Mouse (Mus musculus) c-Kit-positive CD71-positive TER-119-negative erythroid progenitor cells, embryonic 14.5 days (primary cell): ENCODE measurements at regions not wholly inside any gene's neighbourhood (a gene's known extent, or its start where the extent isn't known, plus 50 kb on each side); places are given as distances from the start of the nearest gene placed in this dataset.

Source experiments
- DNase-seq: peaks from one replicate; pipeline ENCODE4 v3.0.0-alpha.2; 2013; ENCODE audit warnings: low read depth

- DNase-seq: no peak
These were observed 72.6 kb downstream of the Icos start for GRCm38 (mm10) chr1:61050346-61050745.

DNA sequence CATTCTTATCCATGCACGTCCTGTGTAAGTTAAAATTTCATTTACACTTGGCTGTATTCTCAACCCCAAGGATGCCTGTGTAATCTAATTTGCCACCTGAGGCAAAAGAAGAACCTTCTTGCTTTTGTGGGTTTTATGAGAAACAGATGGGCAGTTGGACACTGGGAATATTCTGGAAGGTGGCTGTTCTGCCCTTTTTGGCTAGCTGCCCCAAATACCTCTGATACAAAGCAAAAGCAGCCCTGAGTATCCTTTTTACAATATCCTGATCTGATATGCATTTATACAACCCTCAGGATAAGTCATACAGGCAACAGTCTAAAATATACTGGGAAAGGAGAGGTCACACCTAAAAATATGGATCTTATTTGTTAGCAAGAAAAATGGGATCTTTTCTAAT lies 75.9 kb downstream of the Icos start:
- DNase-seq: no peak

- no peak for DNase-seq
These were observed 76.7 kb downstream of the Icos start for GRCm38 (mm10) chr1:61054391-61054790.

DNA sequence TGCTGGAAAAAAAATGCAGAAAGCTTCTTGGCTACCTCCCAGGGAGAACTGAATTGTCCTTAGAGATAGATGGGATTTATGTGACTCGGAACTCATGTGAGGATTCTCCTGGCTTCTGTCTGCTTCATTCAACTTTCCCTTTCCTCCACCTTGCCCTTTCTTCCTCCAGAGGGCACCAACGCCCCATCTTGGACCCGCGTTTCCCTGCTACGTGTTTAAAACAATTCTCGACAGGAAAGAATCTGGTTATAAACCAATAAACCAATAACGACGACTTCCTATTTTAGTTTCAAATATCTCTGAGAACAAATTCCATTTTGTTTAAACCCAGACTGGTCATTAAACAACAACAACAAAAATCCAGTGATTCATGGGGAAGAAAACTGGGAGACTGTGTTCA lies 77.4 kb downstream of the Icos start:
- DNase-seq: no peak

- DNase-seq: no peak
These were observed 82.3 kb downstream of the Icos start for GRCm38 (mm10) chr1:61059910-61060536.

DNA sequence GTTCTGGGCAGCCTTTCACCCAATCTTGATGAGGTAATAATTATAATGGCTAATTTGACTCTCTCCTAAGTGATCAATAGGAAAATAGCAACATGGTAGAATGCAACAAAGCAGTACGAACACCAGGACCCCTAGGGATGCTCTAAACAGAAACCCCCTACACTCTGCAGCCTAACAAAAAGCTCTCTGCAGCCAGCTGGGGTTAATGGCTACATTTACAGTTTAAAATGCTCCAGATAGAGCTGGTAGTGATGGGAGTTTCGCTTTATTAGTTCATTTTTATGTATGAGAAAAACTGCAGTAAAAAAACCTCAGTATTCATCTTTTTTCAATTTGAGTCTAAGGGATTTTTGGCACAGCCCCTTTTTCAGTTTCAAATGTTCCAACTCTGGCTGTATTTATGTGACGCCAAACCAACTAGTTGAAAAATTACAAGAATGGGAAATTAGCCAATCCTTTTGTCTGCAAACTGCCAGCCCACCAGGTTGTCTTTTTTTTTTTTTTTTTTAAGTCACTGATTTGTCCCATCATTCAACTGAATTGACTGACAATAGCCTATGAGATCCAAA lies 84.2 kb downstream of the Icos start:
- no peak for DNase-seq

DNA sequence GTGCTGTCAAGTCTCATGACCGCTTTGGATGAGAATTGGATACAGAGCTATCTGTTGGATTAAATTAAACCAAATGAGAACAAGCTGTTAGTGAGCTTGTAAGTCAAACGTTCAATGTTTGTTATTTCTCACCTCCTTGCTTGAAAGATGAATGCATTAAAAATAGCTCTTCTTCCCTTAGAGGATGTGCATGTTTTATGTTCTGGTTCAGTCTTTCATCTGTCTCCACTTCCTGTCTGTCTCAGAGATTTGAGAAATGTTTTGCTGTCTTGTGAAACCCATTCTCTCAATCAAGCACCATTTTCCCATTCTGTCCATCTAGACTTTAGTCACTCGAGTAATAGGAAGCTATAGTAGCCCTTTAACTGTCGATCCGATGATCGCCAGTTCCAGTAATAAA lies 90.4 kb downstream of the Icos start:
- no peak for DNase-seq

GRCm38 (mm10) chr1:61074127-61074526 lies 96.4 kb downstream of the Icos start:
- DNase-seq: no peak

DNA sequence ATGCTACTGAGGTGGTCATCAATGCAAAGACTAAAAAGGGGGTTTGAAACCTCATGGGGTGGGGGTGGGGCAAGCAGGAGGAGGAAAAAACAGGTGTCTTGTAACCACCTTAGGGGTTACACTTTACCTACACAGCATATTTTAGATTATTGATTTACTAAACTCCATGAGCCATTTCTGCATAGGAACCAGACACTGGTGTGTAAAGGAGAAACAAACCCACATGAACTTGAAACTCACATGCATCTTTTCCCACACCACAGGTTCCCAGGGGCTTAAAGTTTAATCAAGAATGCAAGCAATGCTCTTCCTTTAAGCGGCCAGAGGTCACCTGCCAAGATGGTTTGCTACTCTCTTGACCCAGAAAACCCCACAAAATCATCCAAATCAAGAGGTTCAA lies 97.6 kb downstream of the Icos start:
- no peak for DNase-seq

GRCm38 (mm10) chr1:61084732-61085131 lies 107.0 kb downstream of the Icos start:
- no peak for DNase-seq

- DNase-seq: no peak
These were observed 109.1 kb downstream of the Icos start for GRCm38 (mm10) chr1:61086811-61087210.

DNA sequence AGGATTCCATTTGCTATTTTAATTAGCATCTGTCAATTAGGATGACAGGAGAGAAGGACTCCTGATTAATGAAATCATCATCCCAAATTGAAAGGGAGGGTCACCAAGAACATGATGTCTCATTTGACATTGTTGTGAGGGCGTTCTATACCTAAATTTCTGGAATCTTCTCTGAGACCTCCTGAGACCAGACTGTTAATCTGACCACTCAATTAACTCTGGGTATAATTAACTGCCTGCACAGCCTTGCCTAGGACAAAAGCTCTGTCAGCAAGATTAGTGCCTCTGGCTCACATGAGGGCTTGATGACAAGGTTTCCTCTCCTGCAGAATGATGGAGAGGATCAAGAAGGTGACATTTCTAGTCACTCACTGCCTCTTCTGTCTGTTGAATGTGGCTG lies 113.1 kb downstream of the Icos start:
- DNase-seq: no peak

GRCm38 (mm10) chr1:61095481-61096165 lies 117.9 kb downstream of the Icos start:
- DNase-seq: no peak

DNA sequence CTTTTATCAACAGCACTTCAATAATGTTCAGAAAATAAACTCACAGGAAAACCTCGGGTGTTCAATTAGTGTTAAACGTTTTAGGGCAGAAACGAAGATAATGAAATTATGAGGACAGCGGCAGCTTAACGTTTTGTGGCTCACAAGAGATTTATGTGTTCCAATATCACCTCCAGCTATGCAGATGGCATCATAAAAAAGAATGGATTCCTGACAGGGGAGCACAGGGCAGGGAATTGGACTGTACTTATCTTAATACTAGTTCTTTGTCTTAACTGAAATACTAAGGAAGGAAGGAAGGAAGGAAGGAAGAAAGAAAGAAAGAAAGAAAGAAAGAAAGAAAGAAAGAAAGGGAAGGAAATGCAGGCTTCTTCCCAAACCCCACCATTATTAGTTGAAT lies 121.6 kb downstream of the Icos start:
- DNase-seq: no peak

DNA sequence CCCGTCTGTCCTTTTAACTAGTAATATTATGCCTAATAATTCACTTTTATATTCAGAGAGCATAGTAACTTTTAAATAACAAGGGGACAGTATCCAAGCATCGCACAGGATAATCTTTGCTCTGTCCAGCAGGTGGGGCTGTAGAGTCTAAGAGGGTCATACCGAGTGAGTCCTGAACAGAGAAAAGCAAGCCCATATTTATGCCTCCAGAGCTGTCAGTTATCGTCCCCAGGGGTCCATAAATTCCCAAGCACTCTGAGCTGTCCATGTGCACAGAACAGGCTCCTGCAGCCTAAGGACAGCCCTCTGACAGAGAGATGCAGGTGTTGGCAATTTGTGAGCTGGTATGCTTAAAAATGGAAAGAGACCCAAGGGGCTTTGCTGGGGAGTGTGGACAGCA lies 124.0 kb downstream of the Icos start:
- peak; percentile 3 for DNase-seq

GRCm38 (mm10) chr1:61102346-61102745 lies 124.6 kb downstream of the Icos start:
- no peak for DNase-seq

- DNase-seq: no peak
These were observed 125.9 kb downstream of the Icos start for GRCm38 (mm10) chr1:61103581-61103980.

DNA sequence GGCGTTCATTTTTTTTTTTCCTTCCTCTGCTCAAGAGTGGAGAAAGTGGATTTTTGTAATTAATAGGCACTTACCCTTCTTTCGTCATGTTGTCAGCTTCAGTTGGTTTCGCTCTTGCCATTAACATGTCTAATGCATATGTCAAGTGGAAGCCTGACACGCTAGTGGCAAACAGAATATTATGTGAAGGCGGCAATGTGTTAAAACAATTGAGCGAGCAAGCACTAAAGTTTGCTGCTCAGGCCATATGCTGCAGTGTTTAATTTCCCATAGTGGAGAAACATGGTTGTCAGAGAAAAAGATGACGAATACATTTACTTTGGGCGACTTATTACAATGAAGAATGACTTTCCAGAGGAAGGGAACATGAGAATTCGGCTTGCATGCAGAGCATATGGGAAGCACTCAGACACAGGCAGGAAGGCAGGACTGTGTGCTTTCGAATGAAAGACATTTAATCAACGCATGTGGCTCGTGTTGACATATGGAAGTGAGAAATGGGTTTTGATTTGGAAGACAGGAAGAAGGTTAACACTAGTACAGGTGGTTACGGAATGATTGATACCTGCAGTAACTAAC lies 134.1 kb downstream of the Icos start:
- no peak for DNase-seq

DNA sequence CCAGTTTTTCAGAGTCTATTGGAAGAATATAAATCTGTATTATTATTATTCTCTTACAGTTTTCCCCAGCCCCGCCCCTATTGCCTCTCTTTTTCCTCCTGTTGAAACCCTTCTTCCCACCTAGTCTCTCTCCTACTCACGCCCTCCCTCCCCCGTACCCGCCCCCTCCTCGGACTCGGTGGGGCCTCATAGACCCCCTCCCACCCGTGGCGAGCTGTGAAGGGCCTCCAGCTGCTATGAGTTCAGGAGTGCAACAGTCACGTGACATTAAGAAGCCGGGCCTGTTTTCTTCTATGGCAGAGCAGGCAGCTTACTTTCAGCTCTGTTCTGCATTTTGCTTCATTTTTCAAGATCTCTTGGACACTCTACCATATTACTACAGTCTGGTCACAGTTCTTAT lies 139.8 kb downstream of the Icos start:
- no peak for DNase-seq

- no peak for DNase-seq
These were observed 140.3 kb downstream of the Icos start for GRCm38 (mm10) chr1:61118071-61118470.

- no peak for DNase-seq
These were observed 143.8 kb downstream of the Icos start for GRCm38 (mm10) chr1:61121480-61121879.

GRCm38 (mm10) chr1:61125127-61125526 lies 147.4 kb downstream of the Icos start:
- no peak for DNase-seq
